Mouse (Mus musculus): ENCODE measurements around the gene Hirip3.

DNA sequence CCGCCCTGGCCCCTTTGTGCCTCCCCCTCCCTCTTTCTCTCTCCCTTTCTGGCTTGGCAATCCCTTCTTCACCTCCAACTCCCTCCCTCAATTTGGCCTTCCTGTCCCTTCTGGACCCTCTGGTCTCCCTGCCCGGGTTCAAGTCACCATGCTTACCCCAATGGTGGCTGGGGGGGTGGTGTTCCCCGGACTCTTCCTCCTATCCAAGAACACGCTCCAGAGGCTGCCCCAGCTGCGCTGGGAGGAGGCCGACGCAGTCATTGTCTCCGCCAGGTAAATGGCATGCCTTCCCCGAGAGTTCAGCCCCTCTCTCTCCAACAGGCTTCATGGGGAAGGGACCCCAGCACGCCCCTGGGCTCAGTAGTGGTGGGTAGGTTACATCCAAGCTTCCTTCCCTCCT, 37.8 kb upstream of the Hirip3 start:
- TF ChIP-seq POLR2A (IDR thresholded peaks at IDR 0.05; ENCODE audit: borderline replicate concordance, extremely low read depth, insufficient read depth, insufficient read length, poor library complexity, severe bottlenecking), result no peak
- TF ChIP-seq CTCF (IDR thresholded peaks at IDR 0.05; ENCODE audit: borderline replicate concordance, extremely low read depth, insufficient read depth, insufficient read length), result no peak

Measured in brain, embryonic 14.5 days (tissue).